Mouse (Mus musculus) layer of hippocampus, adult 2 months (tissue): ENCODE measurements around the gene Zbtb7a. TPM values are rescaled to one million over a fixed set of nuclear protein-coding genes. Genes with fewer than 3 reads are reported as not detected.

Source experiments
- DNase-seq, 2 experiments: peaks; one replicate each; pipeline ENCODE4 v3.0.0; 2022; ENCODE audit warnings: low spot score in 2 of 2
- H3K27ac ChIP-seq: fragments of 200-600 bp; 2 replicates; pipeline ENCODE4 v1.8.1; 2022
- H3K4me3 ChIP-seq: fragments of 200-600 bp; 2 replicates; pipeline ENCODE4 v1.8.1; 2022; ENCODE audit warnings: mild to moderate bottlenecking
- CTCF ChIP-seq: fragments of 200-600 bp; conservative IDR thresholded peaks from 2 replicates; pipeline ENCODE4 v1.8.1; 2022; ENCODE audit warnings: antibody characterized with exemption, mild to moderate bottlenecking, moderate library complexity
- total RNA-seq, 2 experiments: library from RNA; stranded (reverse); gene quantifications; 2 replicates each; pipeline ENCODE4 v1.2.3; 2021

Gene Zbtb7a
- total RNA-seq, 2 experiments from 2014 or later, result 103 to 109 TPM

DNA sequence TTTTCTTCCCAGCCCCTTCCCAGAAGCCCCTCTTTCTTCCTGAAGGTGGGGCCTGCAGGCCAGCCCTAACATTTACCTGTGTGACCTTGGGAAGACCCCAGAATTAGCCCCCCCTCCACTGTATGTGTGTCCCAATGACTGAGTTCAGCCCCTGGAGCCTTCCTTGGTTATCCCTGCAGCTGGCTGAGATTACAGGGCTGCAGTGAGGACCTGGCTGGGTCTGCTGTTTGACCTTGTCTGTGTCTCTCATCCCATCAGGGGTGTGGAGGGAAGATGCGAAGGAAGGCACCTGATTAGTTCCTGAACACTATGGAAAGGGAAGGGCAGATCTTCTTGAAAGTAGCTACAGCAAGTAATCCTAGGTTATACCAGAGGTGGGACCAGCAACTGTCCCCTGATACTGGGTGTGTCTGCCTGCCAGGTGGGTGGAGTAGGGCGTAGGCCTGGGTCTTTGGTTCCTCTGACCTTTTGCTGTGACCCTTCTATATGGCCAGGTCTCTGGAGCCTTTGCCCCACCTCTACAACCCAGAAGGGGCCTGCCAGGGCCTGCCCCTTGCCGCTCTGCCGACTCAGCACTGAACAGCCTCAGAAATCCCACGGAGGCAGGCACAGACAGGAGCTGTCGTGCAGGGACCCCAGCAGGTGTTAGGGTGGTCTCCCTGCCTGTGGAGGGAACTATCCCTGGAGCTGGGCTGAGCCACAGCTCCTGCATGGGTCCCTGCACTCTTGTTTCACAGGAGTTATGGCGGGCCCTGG lies 6.6 kb downstream of the Zbtb7a start:
- H3K27ac ChIP-seq, result peak overlapping the region; percentile 98; the same call in 1 of the 2 replicates
- no peak for TF ChIP-seq CTCF
- no peak overlapping the region; the same call in 1 of the 2 replicates for H3K4me3 ChIP-seq
- DNase-seq, result no peak

DNA sequence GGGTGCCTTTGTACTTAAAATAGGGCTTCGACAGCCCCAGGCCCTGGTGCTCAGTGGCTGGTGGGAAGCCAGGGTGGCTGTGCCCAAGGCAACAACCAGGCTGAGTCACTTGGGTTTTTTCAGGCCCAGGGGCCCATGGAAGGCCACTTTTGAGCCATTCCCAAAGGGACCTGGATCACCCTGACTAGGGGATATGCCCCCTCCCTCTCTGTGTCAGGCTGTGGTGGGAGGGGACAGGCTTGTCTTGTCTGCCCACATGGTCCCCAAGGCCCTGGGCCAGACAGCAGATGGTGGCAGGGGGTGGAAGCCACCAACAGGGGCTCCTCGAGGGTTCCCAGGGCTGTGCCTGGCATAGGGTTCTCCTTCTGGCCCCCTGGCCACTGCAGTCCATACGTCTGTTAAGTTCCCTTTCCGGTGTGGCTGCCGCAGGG lies 7.5 kb downstream of the Zbtb7a start:
- no peak for TF ChIP-seq CTCF
- Histone ChIP-seq H3K27ac (peak overlapping the region; percentile 75), H3K4me3 (no peak overlapping the region)
- no peak for DNase-seq

DNA sequence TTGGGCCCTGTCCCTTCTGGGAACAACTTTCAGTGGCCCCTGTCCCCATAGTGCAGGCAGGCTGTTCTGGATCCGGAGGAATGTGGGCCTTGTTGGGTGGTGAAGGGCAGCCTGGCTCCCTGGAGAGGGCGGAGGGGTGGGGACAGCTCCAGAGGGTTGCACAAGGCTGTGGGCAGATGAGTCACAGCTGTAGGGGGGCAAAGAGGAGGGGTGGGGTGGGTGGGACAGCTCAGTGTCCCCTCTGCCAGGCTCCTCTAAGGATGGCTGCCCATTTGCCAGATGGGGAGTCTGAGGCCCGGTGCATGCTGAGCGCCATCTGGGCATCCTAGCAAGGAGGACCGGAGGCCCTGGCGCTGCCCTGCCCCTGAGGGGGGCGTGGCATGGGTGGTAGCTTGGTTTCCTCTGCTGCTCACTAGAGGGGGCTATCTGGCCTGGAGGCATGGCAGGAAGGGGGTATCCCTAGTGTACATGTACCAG lies 8.2 kb downstream of the Zbtb7a start:
- H3K4me3 ChIP-seq, result no peak overlapping the region
- peak overlapping the region; percentile 75 for H3K27ac ChIP-seq

GRCm38 (mm10) chr10:81143845-81144437 lies 8.9 kb downstream of the Zbtb7a start:
- DNase-seq, result no peak
- Histone ChIP-seq H3K4me3 (no peak overlapping the region), H3K27ac (no peak overlapping the region)
- no peak for TF ChIP-seq CTCF

More for the DNA sequence above, 8.2 kb downstream of the Zbtb7a start:
- peak; percentile 41 for TF ChIP-seq CTCF
- DNase-seq, result no peak

DNA sequence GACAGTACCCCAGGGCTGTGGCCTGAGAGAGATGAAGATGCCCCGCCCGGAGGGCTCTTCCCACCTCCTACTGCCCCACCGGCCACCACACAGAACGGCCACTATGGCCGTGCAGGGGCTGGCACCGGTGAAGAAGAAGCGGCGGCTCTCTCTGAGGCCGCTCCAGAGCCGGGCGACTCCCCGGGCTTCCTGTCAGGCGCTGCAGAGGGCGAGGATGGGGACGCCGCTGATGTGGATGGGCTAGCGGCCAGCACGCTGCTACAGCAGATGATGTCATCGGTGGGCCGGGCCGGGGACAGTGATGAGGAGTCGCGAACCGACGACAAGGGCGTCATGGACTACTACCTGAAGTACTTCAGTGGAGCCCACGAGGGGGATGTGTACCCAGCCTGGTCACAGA lies 9.6 kb downstream of the Zbtb7a start:
- Histone ChIP-seq H3K4me3 (no peak overlapping the region), H3K27ac (no peak overlapping the region)
- DNase-seq, result no peak
- TF ChIP-seq CTCF, result no peak

DNA sequence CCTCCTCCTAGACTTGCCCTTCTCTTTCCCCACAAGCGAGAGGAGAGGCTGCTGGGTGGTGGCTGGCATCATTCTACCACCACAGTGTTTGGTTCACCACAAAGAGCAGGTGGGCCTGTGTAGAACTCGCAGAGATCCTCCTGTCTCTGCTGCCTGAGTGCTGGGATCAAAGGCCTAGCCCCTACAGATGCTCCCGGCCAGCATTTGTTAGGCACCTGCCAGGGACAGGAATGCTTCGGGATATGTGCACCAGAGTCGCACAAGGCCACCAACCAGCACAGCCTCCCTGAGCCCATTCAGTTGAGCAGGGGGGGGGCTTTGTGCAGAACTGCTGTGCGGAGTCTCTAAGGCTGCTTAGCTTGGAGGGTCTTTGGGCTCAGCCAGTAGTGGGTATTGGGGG lies 10.3 kb downstream of the Zbtb7a start:
- Histone ChIP-seq H3K27ac (peak overlapping the region; percentile 14; the same call in 1 of the 2 replicates), H3K4me3 (no peak overlapping the region)
- DNase-seq, result no peak
- TF ChIP-seq CTCF, result no peak

- H3K4me3 ChIP-seq, result no peak overlapping the region
- DNase-seq, result no peak
- peak overlapping the region; percentile 62; the same call in 1 of the 2 replicates for H3K27ac ChIP-seq
- no peak for TF ChIP-seq CTCF
These were observed 10.8 kb downstream of the Zbtb7a start for GRCm38 (mm10) chr10:81145778-81146177.

GRCm38 (mm10) chr10:81146296-81146695 lies 11.3 kb downstream of the Zbtb7a start:
- Histone ChIP-seq H3K27ac (peak overlapping the region; percentile 62; the same call in 1 of the 2 replicates), H3K4me3 (no peak overlapping the region)
- no peak for DNase-seq
- TF ChIP-seq CTCF, result no peak

DNA sequence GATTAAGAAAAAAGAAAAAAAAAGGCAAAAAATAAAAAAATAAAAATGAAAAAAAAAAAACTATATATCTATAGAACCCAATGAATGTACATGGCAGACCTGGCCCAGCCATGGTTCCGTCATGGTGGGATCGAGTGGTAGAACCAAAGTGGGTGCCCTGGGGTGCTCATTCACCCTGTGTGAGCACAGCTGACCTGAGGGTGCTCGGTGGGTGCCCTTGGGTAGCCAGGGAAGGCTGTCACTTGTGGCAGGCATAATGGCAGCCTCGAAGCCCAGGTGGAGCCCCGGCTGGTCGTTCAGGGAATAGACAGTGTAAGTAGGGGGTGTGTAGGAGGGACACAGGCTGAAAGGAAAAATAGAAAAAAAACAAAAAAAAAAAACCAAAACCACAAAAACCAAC lies 16.2 kb downstream of the Zbtb7a start:
- peak; percentile 41 for TF ChIP-seq CTCF
- Histone ChIP-seq H3K4me3 (no peak overlapping the region), H3K27ac (peak overlapping the region; percentile 46; the same call in 1 of the 2 replicates)
- DNase-seq, result no peak

GRCm38 (mm10) chr10:81152609-81153008 lies 17.6 kb downstream of the Zbtb7a start:
- Histone ChIP-seq H3K4me3 (no peak overlapping the region), H3K27ac (0 out of 2 replicates have a peak overlapping the region, but pooled peaks have one; percentile 32)
- DNase-seq, result no peak
- TF ChIP-seq CTCF, result no peak

- peak overlapping the region; percentile 48; the same call in 1 of the 2 replicates for H3K27ac ChIP-seq
- TF ChIP-seq CTCF, result no peak
- no peak overlapping the region for H3K4me3 ChIP-seq
- no peak for DNase-seq
These were observed 19.3 kb downstream of the Zbtb7a start for GRCm38 (mm10) chr10:81154313-81154712.

GRCm38 (mm10) chr10:81154736-81155135 lies 19.7 kb downstream of the Zbtb7a start:
- Histone ChIP-seq H3K4me3 (no peak overlapping the region), H3K27ac (peak overlapping the region; percentile 65)
- DNase-seq, result no peak
- no peak for TF ChIP-seq CTCF

- H3K4me3 ChIP-seq, result no peak overlapping the region
- H3K27ac ChIP-seq, result no peak overlapping the region
- TF ChIP-seq CTCF, result no peak
- no peak for DNase-seq
These were observed 26.7 kb downstream of the Zbtb7a start for GRCm38 (mm10) chr10:81161602-81162317.
